In genomic region chr15:27305035-27305434, GRCm38 (mm10) we compare ENCODE assay signal across 21 mouse cellular contexts.
DNase-seq lines count a peak whose midpoint lies in the region; ATAC-seq and TF ChIP-seq lines count a peak whose summit lies in the region.
"Had no signal": no experiment of that assay in that cellular context is flagged by ENCODE, and none has a peak within 500 bp of the region (broad histone marks: within the 10 kb centered on the region; RNA-seq: fewer than 3 reads in every experiment).

No protein-coding gene starts in this region.

- no peaks in the 10 kb centered on the region for H3K27me3 ChIP-seq in intestine, embryonic 16.5 days (replicated peaks; ENCODE audit: control insufficient read depth, insufficient read depth, low read length)
- H3K27me3 ChIP-seq in intestine, embryonic 15.5 days (replicated peaks), result no peaks in the 10 kb centered on the region
- H3K27me3 ChIP-seq in intestine, postnatal 0 days (replicated peaks; ENCODE audit: control insufficient read depth, insufficient read depth, low read length), result no peaks in the 10 kb centered on the region
- H3K27me3 ChIP-seq: CH12.LX had no signal

- no peak overlapping the region for H3K4me2 ChIP-seq in intestine, embryonic 16.5 days (ENCODE audit: low read depth, low read length)
- no peak overlapping the region for H3K4me2 ChIP-seq in intestine, embryonic 15.5 days (replicated peaks)
- H3K4me2 ChIP-seq in intestine, postnatal 0 days (replicated peaks; ENCODE audit: low read depth), result no peak overlapping the region

- H3K36me3 ChIP-seq in intestine, embryonic 16.5 days (ENCODE audit: control insufficient read depth, insufficient read depth, low read length), result no peaks in the 10 kb centered on the region
- H3K36me3 ChIP-seq in intestine, embryonic 15.5 days, result no peaks in the 10 kb centered on the region
- no peaks in the 10 kb centered on the region for H3K36me3 ChIP-seq in intestine, postnatal 0 days (ENCODE audit: control insufficient read depth, insufficient read depth)
- H3K36me3 ChIP-seq: G1E had no signal

- peak; percentile 58 for DNase-seq in heart, adult 11 months
- no peak for DNase-seq in heart, adult 9 months (ENCODE audit: low spot score in 2 of 2)
- peak; percentile 48 for DNase-seq in yolk sac, embryonic 10.5 days (ENCODE audit: low spot score)
- no peak for DNase-seq in frontal cortex, postnatal 10 days (ENCODE audit: low spot score in 2 of 2)
- no peak for DNase-seq in urinary bladder, adult 2 months (ENCODE audit: low spot score)
- DNase-seq: adrenal gland, adult 2 months; adrenal gland, adult 8-10 months; adrenal gland, postnatal 10 days; adrenal gland, postnatal 14 days; adrenal gland, postnatal 25 days; adrenal gland, postnatal 36 days; B cell, adult 2 months; cerebellum, adult 11 months; cerebellum, adult 11-12 months had no signal

- no peak overlapping the region for H3K9ac ChIP-seq in intestine, embryonic 16.5 days (ENCODE audit: low read depth, low read length)
- H3K9ac ChIP-seq in intestine, embryonic 15.5 days, result no peak overlapping the region
- H3K9ac ChIP-seq in intestine, postnatal 0 days (ENCODE audit: low read depth, low read length), result no peak overlapping the region

- H3K4me1 ChIP-seq in intestine, embryonic 16.5 days (ENCODE audit: control insufficient read depth, insufficient read depth, low read length), result no peaks in the 10 kb centered on the region
- H3K4me1 ChIP-seq in intestine, embryonic 15.5 days (replicated peaks), result no peaks in the 10 kb centered on the region
- no peaks in the 10 kb centered on the region for H3K4me1 ChIP-seq in intestine, postnatal 0 days (replicated peaks; ENCODE audit: control insufficient read depth, insufficient read depth, low read length)

- ATAC-seq in intestine, embryonic 16.5 days, result peak; percentile 56
- ATAC-seq in intestine, embryonic 15.5 days, result no peak
- peak; percentile 86 for ATAC-seq in intestine, postnatal 0 days
- ATAC-seq: activated CD4-positive, CD25-positive, alpha-beta regulatory T cell, adult 4 months; CD4-positive, CD25-positive, alpha-beta regulatory T cell, adult 4 months had no signal

- H3K4me3 ChIP-seq in intestine, embryonic 16.5 days (ENCODE audit: low read length), result no peak overlapping the region
- H3K4me3 ChIP-seq in intestine, embryonic 15.5 days (replicated peaks), result no peak overlapping the region
- H3K4me3 ChIP-seq in intestine, postnatal 0 days (ENCODE audit: low read depth, low read length), result no peak overlapping the region

- H3K27ac ChIP-seq in intestine, embryonic 16.5 days (ENCODE audit: low read length), result no peak overlapping the region
- no peak overlapping the region for H3K27ac ChIP-seq in intestine, embryonic 15.5 days
- no peak overlapping the region for H3K27ac ChIP-seq in intestine, postnatal 0 days (ENCODE audit: low read depth, low read length)

- H3K9me3 ChIP-seq in intestine, embryonic 16.5 days (ENCODE audit: control insufficient read depth, low read length), result no peaks in the 10 kb centered on the region
- H3K9me3 ChIP-seq in intestine, embryonic 15.5 days, result no peaks in the 10 kb centered on the region
- H3K9me3 ChIP-seq in intestine, postnatal 0 days (ENCODE audit: control insufficient read depth), result no peaks in the 10 kb centered on the region
- H3K9me3 ChIP-seq: G1E had no signal

- WGBS in intestine, embryonic 16.5 days, result 84% methylated on average over 4 of the region's 4 CpGs
- 86% methylated on average over 4 of the region's 4 CpGs for WGBS in intestine, embryonic 15.5 days
- WGBS in intestine, postnatal 0 days, result 61% methylated on average over 4 of the region's 4 CpGs

- no peak for TF ChIP-seq CTCF in intestine, postnatal 0 days (IDR thresholded peaks at IDR 0.05; ENCODE audit: low read depth)

Comparison
In these comparisons a context has a peak if more than half of its experiments do, and no peak if none do; other contexts are left out.
1. DNase-seq: peak in heart, adult 11 months (single experiment) and yolk sac, embryonic 10.5 days (single experiment); none in heart, adult 9 months (0 of 2), frontal cortex, postnatal 10 days (0 of 2) and urinary bladder, adult 2 months (single experiment).